Mouse (Mus musculus): ENCODE measurements at regions not wholly inside any gene's neighbourhood (a gene's known extent, or its start where the extent isn't known, plus 50 kb on each side); places are given as distances from the start of the nearest gene placed in this dataset.

DNA sequence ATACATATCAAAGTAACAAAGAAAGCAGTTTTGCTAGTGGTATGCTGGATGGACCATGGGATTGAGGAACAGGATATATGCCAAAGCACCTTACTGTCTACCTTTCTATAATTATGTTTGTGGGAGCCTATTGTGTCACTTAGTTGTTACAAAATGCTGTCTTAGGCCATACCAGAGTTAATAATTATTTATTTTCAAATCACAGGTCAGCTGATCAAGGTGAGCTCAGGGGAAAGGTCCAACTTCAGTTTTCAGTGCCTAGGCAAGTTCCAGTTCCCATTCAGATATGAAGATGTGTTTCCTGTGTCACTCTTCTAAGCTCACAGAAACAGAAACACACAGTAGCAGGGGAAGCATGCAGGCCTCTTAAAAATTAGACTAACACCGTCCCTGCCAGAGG, 75.5 kb upstream of the Ell2 start:
- no peak for TF ChIP-seq NANOG (IDR thresholded peaks at IDR 0.05; ENCODE audit: borderline replicate concordance, low read length)
- TF ChIP-seq CTCF (conservative IDR thresholded peaks at IDR 0.05; ENCODE audit: low read length): no peak
- no peak for TF ChIP-seq POU5F1 (IDR thresholded peaks at IDR 0.05; ENCODE audit: borderline replicate concordance, low read length)
- H3K4me1 ChIP-seq (replicated peaks; ENCODE audit: low read depth, low read length): no peaks in the 10 kb centered on the region
- no peaks in the 10 kb centered on the region for H3K36me3 ChIP-seq (ENCODE audit: insufficient read depth, low read length)
- H3K9me3 ChIP-seq (ENCODE audit: low read length): peaks cover 23% of the 10 kb centered on the region
- no peaks in the 10 kb centered on the region for H3K27me3 ChIP-seq (ENCODE audit: insufficient read depth, low read length)
- H3K4me3 ChIP-seq (replicated peaks; ENCODE audit: low read length): no peak overlapping the region

DNA sequence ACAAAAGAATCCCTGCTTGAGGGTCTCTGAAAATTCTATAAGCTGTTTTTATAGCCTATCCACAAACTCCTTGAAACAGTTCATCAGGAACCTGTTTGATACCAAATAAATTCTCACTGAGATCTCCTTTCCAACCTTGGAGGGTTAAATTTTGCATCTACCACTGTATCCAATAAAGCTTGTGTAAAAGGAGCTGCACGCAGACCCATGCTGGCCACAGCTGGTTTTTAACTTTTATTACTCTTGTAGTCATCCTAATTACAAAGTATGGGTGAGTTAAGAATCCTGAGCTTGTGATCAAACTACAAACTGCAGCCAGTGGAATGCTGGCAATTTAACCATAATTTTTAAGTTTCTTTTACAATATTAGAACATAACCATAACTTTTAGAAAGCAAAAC, 59.0 kb upstream of the Ell2 start:
- no peak overlapping the region for H3K4me3 ChIP-seq (replicated peaks; ENCODE audit: low read length)
- H3K27me3 ChIP-seq (ENCODE audit: insufficient read depth, low read length): no peaks in the 10 kb centered on the region
- H3K4me1 ChIP-seq (replicated peaks; ENCODE audit: low read depth, low read length): no peaks in the 10 kb centered on the region
- no peaks in the 10 kb centered on the region for H3K36me3 ChIP-seq (ENCODE audit: insufficient read depth, low read length)
- no peak for TF ChIP-seq CTCF (conservative IDR thresholded peaks at IDR 0.05; ENCODE audit: low read length)
- TF ChIP-seq POU5F1 (IDR thresholded peaks at IDR 0.05; ENCODE audit: borderline replicate concordance, low read length): no peak
- no peak for TF ChIP-seq NANOG (IDR thresholded peaks at IDR 0.05; ENCODE audit: borderline replicate concordance, low read length)
- H3K9me3 ChIP-seq (ENCODE audit: low read length): peaks cover 19% of the 10 kb centered on the region

DNA sequence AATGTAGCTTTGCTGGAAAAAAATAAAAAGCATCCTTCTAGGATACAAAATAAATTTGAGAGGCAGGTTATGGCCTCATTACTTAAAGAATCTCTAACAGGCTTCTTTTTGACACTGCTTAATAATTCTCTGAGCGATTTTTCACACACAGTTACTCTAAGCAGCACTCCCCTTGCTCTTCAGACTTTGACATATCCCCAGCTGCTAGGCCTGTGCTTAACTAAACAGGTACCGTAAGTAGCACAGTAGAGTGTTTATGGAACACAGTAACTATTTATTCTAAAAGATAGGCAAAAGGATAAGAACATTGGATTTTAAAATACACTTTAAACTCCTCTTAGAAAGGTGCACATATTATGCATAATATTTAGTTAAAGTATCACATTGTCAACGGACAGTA, 54.6 kb upstream of the Ell2 start:
- no peaks in the 10 kb centered on the region for H3K4me1 ChIP-seq (replicated peaks; ENCODE audit: low read depth, low read length)
- no peaks in the 10 kb centered on the region for H3K9me3 ChIP-seq (ENCODE audit: low read length)
- H3K4me3 ChIP-seq (replicated peaks; ENCODE audit: low read length): no peak overlapping the region
- TF ChIP-seq NANOG (IDR thresholded peaks at IDR 0.05; ENCODE audit: borderline replicate concordance, low read length) (no peak), POU5F1 (IDR thresholded peaks at IDR 0.05; ENCODE audit: borderline replicate concordance, low read length) (no peak), CTCF (conservative IDR thresholded peaks at IDR 0.05; ENCODE audit: low read length) (no peak)
- H3K27me3 ChIP-seq (ENCODE audit: insufficient read depth, low read length): no peaks in the 10 kb centered on the region
- no peaks in the 10 kb centered on the region for H3K36me3 ChIP-seq (ENCODE audit: insufficient read depth, low read length)

DNA sequence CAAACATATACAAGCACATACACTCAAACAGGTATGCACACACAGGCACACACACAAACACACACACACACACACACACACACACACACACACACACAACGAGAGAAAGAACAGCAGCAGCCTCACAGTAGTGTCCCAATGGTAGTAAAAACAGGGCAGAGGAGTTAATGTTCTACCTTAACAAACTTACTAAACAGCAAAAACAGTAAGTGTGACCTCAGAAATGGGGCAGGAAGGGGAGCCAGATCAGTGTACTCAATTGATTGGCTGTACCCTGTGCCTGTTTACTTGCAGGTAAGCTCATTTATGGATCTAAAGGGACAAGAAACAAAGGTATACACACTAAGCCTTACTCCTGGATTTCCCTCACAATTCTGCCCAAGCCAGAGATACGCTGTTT, 53.6 kb upstream of the Ell2 start:
- Histone ChIP-seq H3K36me3 (ENCODE audit: insufficient read depth, low read length) (no peaks in the 10 kb centered on the region), H3K4me3 (replicated peaks; ENCODE audit: low read length) (no peak overlapping the region), H3K4me1 (replicated peaks; ENCODE audit: low read depth, low read length) (no peaks in the 10 kb centered on the region), H3K9me3 (ENCODE audit: low read length) (no peaks in the 10 kb centered on the region), H3K27me3 (ENCODE audit: insufficient read depth, low read length) (no peaks in the 10 kb centered on the region)
- no peak for TF ChIP-seq CTCF (conservative IDR thresholded peaks at IDR 0.05; ENCODE audit: low read length)
- TF ChIP-seq POU5F1 (IDR thresholded peaks at IDR 0.05; ENCODE audit: borderline replicate concordance, low read length): no peak
- TF ChIP-seq NANOG (IDR thresholded peaks at IDR 0.05; ENCODE audit: borderline replicate concordance, low read length): no peak
